Mouse (Mus musculus) lung, postnatal 0 days (tissue): Measurements from ENCODE around the gene Slc44a3.

Source experiments
- CTCF ChIP-seq: IDR thresholded peaks from 2 replicates; pipeline ENCODE4 v1.5.1; 2016; ENCODE audit warnings: antibody characterized with exemption, mild to moderate bottlenecking
- EP300 ChIP-seq: IDR thresholded peaks from 2 replicates; pipeline ENCODE4 v1.6.1; 2016; ENCODE audit warnings: antibody characterized with exemption, mild to moderate bottlenecking, control low read depth

DNA sequence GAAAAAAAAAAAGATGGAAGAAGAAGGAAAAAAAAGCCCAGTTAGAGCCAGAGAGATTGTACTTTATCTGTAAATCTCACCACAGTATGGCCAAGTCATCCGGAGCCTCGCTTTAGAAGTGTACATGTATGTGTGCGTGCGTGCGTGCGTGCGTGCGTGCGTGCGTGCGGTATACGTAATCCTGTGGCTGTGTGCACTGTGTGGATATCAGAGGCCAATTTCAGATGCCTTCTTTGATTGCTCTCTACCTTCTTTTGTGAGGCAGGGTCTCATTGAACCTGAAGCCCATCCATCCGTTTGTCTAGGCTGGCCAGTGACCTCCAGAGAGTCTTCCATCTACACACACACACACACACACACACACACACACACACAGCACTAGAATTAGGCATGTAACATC lies 70.7 kb downstream of the Slc44a3 start:
- TF ChIP-seq CTCF: no peak
- no peak for TF ChIP-seq EP300
